Mouse (Mus musculus): Measurements from ENCODE around the gene Eif3k.

Eif3k gene

DNA sequence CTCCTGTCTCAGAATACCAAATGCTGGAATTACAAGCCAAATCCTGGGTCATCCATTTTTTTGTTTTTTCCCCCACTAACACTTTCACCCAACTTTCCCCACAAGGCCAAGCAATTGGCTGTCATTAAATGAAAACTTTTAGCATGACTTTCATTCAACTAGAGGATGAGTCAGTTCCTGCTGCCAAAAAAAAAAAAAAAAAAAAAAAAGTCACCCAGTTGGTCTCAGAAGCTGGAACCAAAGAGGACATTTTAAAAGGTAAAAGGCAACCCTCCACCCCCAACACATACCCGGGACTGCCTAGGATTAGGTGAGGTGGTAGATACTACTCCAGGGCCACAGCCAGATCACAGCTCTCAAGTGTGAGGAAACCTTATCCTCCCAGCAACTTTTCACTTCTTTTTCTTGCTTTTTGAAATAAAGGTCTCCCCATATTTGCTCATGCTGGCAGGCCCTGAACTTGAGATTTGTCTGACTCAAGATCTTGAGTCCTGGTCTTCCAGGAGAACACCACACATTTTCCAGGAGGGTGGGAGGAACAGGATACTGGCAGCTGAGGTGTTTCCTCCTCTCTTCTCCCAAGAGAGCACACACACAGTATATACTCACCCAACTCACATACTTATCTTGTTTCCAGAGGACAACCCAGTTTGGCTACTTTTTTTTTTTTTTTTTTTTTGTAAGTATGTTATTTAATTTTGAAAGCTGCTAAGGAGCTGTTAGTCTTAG lies 23.5 kb downstream of the Eif3k start:
- DNase-seq: no peak

DNA sequence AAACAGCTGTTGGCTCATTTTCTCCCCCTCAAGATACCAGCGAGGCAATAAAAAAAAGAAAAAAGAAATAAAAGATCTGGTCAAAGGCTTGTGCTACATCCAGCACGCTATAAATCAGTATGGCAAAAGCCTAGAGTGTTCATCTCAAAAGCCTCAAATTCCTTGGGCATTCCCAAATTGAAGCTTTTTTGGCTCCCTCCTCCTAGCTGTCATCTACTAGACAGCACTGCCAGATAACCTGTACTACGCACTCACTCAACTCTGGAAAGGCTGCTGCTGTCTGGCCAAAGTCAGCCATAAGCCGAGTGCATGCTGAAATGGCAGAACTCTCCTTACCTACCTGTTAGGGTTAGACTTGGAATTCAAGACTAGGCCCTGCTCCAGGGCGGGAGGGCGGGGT lies 24.4 kb downstream of the Eif3k start:
- DNase-seq: no peak

DNA sequence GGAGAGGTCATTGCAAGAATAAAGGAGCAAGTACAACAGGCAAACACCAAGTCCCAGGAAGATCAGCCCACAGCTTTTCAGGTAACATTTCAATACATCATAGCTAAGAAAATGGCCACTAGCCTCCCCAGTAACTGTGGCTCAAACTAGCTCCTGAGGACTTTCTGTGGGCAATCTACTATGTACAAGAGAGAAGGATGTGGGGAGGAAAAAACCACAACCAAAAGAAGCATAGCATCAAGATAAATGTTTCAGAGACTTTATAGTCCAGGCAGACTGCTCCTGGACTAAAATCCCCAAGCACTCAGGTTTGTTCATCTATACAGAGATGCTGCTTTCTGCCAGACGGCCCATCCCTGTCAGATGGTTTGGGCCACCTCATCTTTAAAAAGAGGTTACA lies 25.4 kb downstream of the Eif3k start:
- no peak for DNase-seq

DNA sequence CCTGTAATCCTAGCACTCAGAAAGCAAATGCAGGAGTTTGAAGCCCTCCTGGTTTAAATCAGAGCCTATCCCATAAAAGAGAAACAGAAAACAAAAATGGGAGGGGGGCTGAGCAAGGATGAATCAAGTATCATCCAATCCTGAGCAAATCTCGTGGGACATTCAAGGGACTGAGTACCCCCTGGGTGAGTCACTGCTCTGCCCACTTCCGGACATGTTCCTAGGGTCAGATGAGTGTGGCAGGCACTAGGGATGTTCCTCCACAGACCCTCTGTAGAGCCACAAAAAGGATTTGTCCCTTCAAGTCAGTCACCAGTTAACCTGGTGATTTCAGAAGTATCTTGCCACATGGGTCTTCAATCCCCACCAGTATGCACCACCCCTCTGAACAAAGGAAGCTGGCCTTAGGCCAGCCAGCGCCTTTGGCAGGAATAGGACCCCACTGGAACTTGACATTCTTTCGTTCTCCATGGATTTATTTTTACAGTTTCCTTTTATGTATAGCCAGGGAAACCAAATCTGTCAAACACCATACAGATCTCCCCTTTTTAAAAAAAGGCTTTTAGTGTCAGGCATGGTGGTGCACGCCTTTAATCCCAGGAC lies 26.3 kb downstream of the Eif3k start:
- no peak for DNase-seq

DNA sequence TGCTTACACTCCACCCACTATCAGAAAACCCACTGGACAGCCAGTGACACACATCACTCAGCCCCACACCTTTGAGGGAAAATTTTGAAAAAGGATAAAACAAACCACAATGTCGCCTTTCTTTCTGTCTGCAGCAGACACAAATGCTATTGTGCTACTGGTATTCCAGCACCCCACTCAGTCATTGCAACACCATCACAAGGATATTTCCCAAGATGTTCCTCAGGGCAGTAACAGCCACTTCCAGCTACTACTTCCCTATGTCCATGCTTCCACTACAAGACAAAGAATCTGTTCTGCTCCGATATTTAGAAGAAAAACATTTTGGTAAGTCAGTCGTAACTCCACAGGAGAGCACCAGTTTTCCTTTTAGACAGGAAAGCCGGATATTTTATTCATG lies 26.9 kb downstream of the Eif3k start:
- DNase-seq: no peak

DNA sequence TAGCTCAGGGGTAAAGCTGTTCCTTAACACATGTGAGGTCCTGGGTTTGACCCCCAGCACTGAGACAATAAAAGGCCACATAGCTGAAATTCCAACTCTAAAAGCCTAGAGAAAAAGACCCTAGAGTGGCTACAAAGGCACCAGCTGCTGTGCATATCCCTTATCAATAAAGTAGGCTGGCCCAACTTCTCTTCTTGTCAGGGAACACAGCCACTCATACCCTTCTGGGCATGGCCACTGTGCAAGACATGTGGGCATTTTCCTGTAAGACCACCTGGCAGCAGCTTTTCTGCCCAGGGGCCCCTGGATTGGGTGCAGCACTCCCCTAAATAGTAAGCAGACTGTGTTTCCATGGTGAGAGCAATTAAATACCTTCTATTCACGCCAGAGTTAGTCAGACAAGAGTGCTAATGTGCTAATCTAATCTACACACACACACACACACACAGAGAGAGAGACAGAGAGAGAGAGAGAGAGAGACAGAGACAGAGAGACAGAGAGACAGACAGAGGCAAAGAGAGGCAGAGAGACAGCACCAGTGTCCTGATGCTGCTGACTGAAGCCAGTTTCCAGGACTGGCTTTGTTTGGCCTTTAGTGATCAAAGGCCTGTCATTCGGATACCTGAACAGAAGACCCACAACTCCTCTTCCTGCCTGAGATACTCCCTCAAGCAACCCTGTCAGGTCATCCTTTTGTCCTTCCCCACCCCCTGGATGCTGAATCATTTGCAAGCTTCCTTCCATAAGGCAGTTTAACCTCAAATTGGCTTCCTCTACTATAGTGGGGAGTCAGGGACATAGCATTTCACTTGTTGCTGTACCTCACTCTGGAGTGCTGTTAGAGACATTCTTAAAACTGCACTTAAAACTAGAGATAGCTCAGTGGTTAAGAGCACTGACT lies 27.9 kb downstream of the Eif3k start:
- no peak for DNase-seq

DNA sequence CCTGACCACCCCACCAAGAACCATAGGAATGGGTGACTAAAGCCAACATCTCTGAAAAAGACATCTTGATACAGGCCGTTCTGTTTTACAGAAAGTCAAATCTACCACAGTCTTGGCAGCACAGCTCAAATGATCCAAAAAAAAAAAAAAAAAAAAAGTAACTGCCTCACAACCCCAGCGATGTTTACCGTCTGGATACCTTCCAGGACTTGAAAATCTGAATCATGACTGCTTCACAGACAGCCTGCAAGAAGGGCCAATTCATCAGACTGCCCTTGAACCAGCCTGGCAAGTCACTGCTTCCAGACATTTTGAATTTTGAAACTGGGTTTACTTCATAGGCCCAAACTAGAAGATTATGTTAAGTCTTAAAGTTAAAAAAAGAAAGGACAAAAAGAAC lies 28.9 kb downstream of the Eif3k start:
- no peak for DNase-seq

DNA sequence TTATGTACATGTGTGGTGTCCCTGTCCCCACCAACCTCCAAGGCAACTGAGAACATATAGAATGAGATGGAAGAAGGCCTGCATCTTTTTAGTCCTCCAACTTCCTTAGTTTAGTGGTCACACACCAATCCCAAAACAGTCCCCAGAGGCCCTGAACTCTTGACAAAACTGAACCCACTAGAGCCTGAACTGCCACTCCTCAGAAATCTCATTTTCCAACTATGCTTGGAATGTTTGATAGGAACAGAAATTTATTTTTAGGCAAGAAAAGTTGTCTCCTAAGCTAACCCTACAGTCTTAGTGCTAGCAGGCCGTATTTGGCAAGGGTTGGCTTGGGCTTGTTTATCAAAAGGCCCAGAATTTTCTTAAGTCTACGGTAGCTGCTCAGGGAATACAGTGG lies 29.9 kb downstream of the Eif3k start:
- DNase-seq: no peak

DNA sequence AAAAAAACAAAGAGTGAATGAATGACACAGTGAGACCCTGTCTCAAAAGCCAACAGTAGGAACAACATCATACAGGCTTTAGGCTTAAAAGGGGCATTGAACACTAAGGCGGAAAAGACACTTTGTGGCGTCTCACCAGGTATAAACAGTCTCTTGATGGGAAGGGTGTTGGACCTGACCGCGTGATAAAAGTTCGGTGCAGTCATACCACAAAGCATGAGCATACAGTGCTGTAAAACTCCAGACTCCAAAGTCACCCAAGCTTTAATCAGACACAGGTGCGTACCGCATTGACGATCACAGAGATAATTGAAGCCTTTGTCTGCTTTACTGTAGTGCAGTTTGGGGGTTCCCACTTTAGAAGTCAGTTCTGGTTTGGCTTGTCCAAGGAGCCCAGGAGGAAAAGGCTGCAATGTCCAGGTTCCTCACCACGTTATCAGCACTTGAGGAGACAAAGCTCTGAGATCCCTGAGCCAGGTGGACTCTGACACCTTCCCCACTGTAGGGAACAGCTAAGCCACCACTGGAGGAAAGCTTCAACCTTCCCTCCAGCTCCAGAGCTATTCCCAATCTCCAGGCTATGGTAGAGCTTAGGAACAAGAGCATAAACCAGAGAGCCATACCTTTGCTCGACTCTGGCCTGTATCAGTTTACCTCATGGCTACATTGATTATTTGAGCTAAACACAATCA lies 31.2 kb downstream of the Eif3k start:
- no peak for DNase-seq

DNA sequence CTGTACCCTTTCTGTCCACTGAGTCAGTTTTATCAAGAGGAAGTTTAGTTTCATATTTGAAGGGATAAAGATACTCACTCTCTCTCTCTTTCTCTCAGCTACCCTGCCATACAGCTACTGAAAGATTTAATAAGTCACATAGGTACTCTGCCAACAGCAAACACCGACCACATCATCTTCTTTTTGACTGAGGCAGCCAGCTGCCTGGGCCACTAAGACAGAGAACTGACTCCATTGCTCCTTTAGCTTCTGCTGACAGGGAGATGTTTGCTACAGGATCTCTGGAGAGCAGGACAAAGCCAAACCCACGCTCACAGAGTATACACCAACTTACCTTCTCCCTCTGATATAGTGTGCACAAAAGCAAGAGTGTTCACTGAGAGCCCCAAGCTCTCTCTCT lies 32.4 kb downstream of the Eif3k start:
- no peak for DNase-seq

DNA sequence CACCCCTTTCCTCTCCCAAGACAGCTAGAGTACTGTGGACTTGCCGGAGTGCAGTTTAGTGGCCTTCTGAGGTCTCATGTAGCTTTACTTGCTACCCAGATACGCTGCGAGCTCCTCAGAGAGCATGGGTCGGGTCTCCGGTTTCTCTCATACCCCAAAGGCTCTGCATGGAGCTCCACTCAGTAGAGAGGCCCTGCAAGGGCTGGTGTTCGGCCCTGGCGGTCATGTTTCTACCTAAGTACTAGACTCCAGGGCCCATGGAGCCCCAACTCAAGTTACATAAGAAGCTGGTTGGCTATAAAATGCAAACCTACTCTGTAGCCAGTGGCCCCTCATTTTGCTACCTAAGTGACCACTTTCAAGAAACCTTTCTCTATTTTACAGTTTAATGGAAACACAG lies 32.9 kb downstream of the Eif3k start:
- DNase-seq: no peak

DNA sequence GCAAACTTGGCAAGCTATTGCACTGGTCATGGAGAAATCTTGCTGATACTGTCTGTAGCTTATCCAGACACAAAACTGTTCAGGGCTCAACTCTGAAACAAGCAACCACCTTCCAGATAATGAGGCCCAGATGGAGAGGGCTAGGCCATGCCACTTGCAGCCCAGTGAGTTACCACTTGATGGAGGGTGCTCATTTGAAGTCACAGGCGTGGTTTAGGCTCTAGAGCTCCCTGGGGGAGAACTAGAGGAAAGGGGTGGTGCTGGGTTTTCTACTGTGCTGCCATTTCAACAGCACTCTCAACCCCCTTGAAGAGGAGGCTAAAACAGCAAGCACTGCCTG lies 35.4 kb downstream of the Eif3k start:
- no peak for DNase-seq

DNA sequence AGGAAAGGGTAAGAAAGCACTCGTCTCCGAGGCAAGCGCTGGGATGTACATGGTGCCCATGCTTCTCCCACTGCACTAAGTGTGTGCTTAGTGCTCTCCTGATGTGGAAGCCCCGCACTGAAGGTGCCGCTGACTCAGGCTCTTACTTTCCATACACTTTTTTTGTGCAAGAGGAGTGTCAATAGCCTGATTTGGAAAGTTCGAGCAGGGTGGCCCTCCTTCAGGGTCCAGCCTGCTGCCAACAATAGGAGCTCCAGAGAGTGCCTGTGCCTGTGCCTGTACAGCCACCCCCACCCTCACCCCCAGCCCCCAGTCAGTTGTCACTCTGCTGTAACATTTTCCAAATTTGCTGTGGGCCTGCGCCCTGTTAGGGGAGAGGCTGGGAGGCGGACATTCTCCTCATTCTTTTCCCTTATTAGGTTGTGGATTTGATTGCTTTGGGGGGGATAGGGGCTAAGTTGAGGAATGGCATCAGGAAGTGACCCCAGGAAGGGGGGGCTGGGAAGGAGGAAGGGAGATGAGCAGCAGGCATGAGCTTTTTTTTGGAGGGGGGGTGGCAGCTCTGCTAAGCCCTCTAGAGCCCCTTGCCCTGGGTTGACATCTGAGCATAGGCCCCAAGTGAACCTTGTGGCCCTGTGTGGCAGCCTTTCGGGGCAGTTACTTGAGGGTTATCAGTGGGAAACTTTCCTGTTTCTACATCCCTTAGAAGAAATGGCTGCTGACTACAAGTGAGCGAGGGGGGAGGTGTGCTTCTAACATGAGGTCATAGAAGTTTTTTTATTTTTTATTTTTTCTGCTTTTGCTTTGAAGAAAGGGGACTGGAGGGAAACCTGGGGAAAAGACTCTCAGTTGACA lies 36.0 kb downstream of the Eif3k start:
- no peak for DNase-seq

DNA sequence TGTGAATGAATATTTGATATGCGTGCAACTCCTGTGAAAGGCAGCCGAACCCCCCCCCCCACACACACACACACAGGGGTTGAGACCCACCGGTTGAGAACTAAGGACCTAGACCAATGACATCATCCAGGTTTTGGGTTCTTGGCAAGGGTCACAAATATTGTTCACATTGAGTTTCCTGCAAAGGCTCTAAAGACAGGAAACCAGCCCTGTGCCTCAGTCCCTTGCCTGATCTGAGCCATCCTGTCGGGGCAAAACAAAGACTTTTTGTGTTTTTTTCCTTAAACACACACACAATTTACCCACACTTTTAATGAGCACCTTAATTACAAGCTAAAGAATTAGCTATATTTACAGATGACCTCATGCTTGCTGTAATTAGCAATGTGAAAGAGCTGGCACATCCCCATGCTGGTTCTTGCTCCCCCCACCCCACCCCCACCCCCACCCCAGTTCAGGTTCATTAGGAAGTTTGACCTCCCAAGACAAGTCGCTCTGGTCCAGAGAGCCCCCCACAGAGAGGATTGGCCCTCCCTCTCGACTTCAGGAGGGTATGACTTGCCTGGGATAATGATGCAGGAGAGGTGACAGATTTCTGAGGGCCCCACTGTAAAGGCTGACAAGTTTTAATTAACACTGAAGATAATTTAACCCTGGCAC lies 36.8 kb downstream of the Eif3k start:
- no peak for DNase-seq

DNA sequence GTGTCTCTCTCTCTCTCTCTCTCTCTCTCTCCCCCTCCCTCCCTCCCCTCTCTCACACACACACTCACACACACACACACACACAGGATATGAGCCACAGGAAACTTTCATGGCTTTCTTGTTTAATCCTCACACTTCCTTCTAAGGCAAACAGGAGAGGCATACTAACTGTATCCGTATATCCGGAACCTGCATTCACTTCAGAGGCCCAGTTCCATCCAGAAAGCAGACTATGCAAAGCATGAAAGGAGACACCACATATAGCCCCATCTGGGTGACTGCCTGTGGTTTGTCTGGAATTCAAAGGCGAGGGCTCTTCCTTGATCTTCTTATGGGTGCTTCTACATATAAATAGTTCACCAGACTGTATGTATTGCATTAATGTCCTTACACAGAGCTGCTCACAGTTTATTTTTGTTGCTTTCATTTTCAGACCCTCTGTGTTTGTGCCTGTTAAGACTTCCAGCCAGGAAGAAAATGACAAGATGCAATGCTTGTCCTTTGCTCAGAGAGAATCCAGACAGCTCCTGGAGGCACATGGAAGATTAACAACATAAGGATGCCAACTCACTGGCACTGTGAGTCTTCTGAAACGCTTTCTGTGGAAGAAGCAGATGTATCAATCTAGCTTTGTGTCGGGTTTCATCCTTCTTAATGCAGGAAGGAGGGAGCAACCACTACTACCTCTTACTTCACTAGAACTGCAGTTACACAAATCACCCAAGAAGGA lies 38.0 kb downstream of the Eif3k start:
- DNase-seq: no peak

DNA sequence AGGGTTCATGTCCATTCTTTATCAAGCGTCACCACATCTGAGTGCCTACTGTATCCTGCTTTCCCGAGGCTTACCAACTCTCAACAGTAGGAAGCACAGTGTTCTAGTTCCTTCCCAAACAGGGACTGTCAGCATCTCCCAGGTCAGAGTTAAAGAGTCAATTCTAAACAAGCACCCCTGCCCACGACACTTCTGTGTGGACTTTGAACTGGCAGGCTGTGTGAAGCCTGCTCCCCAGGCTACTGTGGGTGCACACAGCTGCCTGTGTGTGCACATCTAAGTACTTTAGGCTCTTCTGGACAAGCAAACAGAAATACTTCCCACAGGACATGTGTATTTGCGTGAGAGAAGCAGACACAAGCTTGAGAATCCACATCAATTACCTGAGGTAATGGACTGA lies 40.1 kb downstream of the Eif3k start:
- DNase-seq: no peak

DNA sequence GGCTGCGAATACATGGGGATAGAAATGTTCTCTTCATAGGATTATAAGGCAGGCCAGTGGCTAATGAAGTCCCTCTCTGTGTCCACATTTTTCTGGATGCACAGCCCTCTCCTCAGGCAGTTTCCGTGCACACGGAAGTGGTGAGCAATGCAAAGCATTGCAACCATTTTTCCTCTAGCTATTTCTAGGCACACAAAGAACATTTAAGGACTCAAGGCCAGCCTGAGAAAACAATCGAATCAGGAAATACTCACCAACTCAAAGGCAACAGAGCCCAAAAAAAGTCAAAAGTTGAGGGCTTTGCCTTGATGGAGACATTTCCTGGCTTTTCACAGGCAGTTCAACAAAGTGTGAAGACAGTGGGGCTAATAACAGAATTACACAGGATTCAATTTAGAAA lies 40.5 kb downstream of the Eif3k start:
- no peak for DNase-seq

DNA sequence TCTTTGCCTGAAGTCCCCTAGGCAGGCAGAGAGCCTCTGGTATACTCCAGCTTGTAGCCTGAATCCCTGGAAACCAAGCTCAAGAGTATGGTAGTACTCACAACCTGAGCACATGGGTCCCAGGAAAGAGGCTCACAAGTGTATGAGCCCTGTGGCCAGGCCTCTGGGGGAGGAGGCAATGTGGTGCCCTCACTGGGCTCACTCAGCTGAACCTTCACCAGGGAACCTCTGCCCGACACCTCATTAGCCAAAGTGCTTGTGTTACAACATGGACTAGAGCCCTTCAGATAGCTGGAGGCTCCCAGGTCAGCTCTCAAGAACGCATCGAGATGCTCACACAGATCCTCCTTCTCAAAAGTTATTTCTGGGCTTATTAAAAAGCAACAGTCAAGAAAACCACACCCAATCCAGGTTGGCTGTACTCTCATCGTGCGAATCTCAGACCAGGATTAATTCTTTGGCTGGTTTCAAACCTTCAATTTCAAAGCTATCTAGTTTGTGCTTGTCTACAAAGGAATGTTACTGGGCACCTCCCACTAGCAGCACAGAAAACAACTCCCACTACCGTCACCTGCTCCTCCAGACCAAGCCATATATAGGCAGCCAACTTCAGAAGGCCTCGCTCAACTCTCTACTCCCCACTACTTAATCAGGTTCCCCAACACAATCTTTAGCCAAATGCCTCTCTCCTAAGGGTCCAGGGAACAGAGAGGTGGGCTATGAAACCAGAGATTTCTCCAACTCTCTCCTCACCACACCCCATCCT lies 42.1 kb downstream of the Eif3k start:
- DNase-seq: no peak

DNA sequence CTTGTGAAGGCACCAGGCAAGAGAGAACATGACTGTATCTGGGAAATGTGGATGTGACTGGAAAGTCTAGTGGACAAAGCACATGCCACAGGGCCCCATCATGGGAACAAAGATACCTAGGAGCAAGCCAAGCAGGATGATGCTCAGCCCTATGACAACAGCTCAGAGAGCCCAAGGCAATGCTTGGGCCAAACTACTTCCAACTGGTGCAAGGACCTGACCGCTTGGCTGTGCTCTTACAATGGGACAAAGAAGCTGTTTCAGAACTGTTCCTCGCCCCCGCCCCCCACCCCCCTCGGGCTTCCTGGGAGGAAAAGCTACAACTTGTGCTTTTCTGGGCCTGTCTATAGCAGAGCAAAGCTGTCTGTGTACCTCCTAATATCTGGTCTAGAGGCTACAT lies 43.0 kb downstream of the Eif3k start:
- no peak for DNase-seq

DNA sequence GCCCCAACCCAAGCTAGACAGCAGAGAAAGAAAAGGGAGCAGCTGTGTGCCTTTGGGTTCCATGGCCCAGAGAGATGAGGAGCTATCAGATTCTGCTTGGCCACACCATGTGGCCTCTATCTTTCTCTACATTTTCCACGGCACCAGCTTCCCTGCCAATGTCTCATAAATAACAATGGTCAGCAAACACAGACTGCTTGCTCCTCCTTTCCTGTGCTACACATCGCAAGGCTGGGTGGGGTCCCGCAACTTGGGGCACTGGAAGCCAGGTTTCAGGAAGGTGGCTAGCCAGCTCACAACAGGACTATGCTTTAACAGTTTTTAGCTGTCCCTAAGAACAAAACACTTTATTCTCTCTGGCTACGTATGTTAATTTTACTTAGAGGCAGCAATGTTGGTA lies 44.9 kb downstream of the Eif3k start:
- DNase-seq: no peak

DNA sequence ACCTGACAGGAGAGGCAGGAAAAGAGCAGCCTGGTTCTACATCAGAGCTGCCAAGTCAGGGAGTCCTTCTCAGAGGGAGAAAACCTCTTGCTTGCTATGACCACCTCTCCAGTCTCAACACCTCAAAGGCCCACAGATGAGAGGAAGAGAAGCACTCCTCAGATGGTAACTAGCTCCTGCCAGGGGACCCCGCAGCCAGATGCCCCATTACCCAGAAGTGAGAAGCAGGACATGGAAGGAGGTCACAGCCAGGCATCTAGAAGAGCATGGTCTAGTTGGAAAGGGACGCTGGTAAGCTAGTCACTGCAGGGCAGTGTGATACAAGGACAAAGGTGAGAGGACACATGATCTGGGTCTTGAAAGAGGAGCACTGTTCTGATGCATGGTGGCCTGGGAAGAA lies 47.8 kb downstream of the Eif3k start:
- DNase-seq: no peak

Measured in B cell, adult 2 months (primary cell).